Mouse (Mus musculus) cerebellum, adult 11 months (tissue): ENCODE results near the gene Tmem214.

Experiments
- DNase-seq: peaks from one replicate; pipeline ENCODE4 v3.0.0; 2022

The Tmem214 gene

GRCm38 (mm10) chr5:30916841-30917240 lies 49.0 kb downstream of the Tmem214 start:
- DNase-seq = no peak

GRCm38 (mm10) chr5:30917348-30917747 lies 49.5 kb downstream of the Tmem214 start:
- no peak for DNase-seq

- DNase-seq = no peak
Measured at GRCm38 (mm10) chr5:30917891-30918670, 50.3 kb downstream of the Tmem214 start.

- no peak for DNase-seq
Measured at GRCm38 (mm10) chr5:30918691-30919090, 50.9 kb downstream of the Tmem214 start.

GRCm38 (mm10) chr5:30919831-30920614 lies 52.2 kb downstream of the Tmem214 start:
- no peak for DNase-seq

- no peak for DNase-seq
Measured at GRCm38 (mm10) chr5:30920621-30921020, 52.8 kb downstream of the Tmem214 start.

GRCm38 (mm10) chr5:30921256-30922033 lies 53.6 kb downstream of the Tmem214 start, which contains the start of gene Khk:
Gene Khk, plus strand, starts transcription at chr5:30921431.
- DNase-seq = peak; percentile 92

- no peak for DNase-seq
Measured at GRCm38 (mm10) chr5:30922581-30923041, 54.8 kb downstream of the Tmem214 start.

- DNase-seq = no peak
Measured at GRCm38 (mm10) chr5:30923119-30923518, 55.3 kb downstream of the Tmem214 start.

GRCm38 (mm10) chr5:30924614-30925013 lies 56.8 kb downstream of the Tmem214 start:
- DNase-seq = no peak

GRCm38 (mm10) chr5:30925217-30925616 lies 57.4 kb downstream of the Tmem214 start:
- no peak for DNase-seq

GRCm38 (mm10) chr5:30926073-30926472 lies 58.3 kb downstream of the Tmem214 start:
- no peak for DNase-seq

- DNase-seq = no peak
Measured at GRCm38 (mm10) chr5:30927945-30928529, 60.2 kb downstream of the Tmem214 start.
